Mouse (Mus musculus) G1E-ER4 (cell line): Measurements from ENCODE around the gene Tmem242. TPM values are rescaled to one million over a fixed set of nuclear protein-coding genes. Genes with fewer than 3 reads are reported as not detected.

Source experiments
- GATA1 ChIP-seq: IDR thresholded peaks from one replicate; pipeline ENCODE4 v1.8.0; 2012; ENCODE audit warnings: low read length, inconsistent platforms
- polyA plus RNA-seq: library from polyadenylated mRNA; stranded (reverse); fragments of >175 nt; gene quantifications from 2 replicates; pipeline ENCODE4 v1.2.3, GENCODE M21; 2012

The Tmem242 gene
- polyA plus RNA-seq: 6.3 and 26.1 TPM in 2 replicates

- TF ChIP-seq GATA1: no peak
Observed at GRCm38 (mm10) chr17:5440159-5440971, at the start of gene Tmem242. Gene Tmem242, minus strand, starts transcription at chr17:5440259.

GRCm38 (mm10) chr17:5488156-5488555 lies 48.1 kb upstream of the Tmem242 start:
- TF ChIP-seq GATA1: no peak

- TF ChIP-seq GATA1: no peak
Observed at GRCm38 (mm10) chr17:5484663-5485062, 44.6 kb upstream of the Tmem242 start.

- no peak for TF ChIP-seq GATA1
Observed at GRCm38 (mm10) chr17:5483456-5483855, 43.4 kb upstream of the Tmem242 start.

GRCm38 (mm10) chr17:5475960-5476725 lies 36.1 kb upstream of the Tmem242 start:
- TF ChIP-seq GATA1: no peak

GRCm38 (mm10) chr17:5472268-5472667 lies 32.2 kb upstream of the Tmem242 start:
- TF ChIP-seq GATA1: no peak

DNA sequence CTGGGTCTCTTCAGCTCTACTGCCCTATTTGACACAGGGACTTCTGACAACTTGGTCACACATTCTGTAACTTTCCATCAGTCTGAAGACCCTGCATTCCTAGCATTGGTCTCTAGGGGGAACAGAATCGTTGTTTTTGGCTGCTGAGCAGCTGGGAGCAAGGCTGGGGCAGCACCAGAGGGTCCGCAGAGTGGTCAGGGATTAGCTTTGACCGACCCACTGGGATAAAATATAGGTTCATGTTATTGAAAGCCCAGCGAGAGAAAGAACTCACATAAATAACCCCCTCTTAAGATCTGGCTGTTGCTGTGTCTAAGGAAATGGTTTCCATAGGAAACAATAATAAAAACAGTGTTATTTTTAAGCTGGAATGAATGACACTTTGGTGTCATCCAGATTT lies 27.1 kb upstream of the Tmem242 start:
- no peak for TF ChIP-seq GATA1

GRCm38 (mm10) chr17:5466736-5467135 lies 26.7 kb upstream of the Tmem242 start:
- no peak for TF ChIP-seq GATA1

- TF ChIP-seq GATA1: no peak
Observed at GRCm38 (mm10) chr17:5463912-5464311, 23.9 kb upstream of the Tmem242 start.

GRCm38 (mm10) chr17:5453657-5454056 lies 13.6 kb upstream of the Tmem242 start:
- no peak for TF ChIP-seq GATA1

- no peak for TF ChIP-seq GATA1
Observed at GRCm38 (mm10) chr17:5443751-5444150, 3.7 kb upstream of the Tmem242 start.

DNA sequence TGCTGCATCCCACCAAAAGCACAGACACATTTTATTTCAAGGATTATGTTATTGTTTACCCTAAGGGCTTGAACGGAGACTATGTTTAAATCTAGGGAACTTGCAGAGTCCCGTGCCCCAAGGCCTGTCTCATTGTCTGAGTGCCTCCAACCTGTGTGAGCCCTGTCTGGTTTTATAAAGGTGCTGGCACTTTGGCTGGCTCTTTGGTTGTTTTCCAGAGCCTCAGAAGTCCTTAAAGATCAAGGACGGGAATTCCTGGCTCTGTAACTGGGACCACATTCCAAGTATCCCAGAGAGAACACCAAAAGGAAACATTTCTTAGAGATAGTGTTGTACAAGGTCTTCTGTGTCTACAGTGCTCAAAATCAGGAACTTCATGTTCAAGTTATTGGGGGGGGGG lies 3.2 kb upstream of the Tmem242 start:
- no peak for TF ChIP-seq GATA1

DNA sequence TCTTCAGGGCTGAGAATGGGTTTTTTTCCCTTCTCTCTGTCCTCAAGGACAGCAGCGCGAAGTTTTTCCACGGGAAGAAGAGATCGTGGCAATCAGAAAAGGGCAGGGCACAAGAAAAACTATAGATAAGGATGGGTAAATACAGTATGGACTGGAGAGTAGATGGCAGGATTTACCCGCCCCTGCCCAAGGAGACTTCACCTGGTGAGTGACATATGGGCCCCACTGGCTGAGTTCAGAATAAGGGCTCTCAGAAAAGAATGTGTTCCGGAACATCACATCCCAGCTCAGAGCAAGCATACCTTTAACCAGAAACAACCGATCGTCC lies 264 bp downstream of the Tmem242 start:
- TF ChIP-seq GATA1: no peak

GRCm38 (mm10) chr17:5429772-5430133 lies 10.3 kb downstream of the Tmem242 start:
- no peak for TF ChIP-seq GATA1

DNA sequence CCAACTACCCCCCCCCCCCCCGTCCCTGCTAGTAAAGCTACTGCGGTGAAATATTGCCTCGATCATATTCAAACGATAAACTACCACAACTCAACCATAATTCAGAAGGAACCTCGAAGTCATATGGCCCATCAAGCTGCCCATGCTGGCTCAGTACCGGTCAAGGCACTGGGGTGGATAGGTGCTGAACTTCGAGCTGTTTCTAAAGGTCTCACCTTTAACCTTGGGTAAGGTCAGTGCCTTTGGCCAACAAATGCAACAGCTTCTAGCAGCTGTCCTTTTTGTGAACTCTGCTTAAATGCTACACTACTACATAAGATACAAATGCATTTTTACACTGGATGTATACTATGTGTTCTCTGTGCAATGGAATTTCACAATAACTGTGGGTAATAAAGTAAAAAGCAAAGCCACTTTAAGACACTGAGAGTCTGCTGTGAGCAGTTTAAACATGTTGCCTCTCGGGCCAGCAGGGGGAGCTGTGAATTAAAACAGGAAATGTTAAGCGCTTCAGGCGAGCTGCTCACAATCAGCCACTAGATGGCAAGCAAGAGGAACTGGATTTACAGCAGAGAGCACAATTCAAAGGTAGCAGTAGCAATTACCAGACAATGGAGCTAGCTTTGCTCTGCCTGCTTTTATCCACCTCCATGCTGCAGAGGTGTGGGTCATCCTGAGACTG lies 10.8 kb downstream of the Tmem242 start:
- no peak for TF ChIP-seq GATA1

DNA sequence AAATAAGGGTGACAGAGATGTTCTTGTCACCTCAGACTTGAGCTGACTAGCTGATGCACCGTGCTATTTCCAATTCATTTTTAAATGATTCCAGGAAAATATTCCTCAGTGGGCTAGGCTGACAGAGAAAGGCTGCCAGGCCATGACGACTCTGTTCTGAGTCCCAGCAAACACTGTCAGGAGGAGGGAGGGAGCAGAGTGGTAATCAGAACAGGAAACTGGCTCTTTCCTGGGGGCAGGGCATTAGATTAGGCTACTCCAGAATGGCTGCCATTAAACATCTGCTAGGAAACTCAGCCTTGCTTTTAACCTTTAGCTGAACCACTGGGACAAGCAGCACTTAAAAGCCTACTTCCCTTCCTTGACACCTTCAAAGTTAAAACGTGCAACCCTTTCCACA lies 14.9 kb downstream of the Tmem242 start:
- TF ChIP-seq GATA1: no peak
